Mouse (Mus musculus) hindbrain, embryonic 11.5 days (tissue): ENCODE results near the gene Chrna4. TPM values are rescaled to one million over a fixed set of nuclear protein-coding genes. Genes with fewer than 3 reads are reported as not detected.

Experiments
- ATAC-seq: fragments of 200-750 bp; cut with Nextera tagmentation; 2 replicates; pipeline ENCODE4 v1.8.0; 2017; ENCODE audit warnings: mild to moderate bottlenecking, moderate TSS enrichment, moderate library complexity; ENCODE audit not compliant: low FRiP score
- DNase-seq: peaks from one replicate; pipeline ENCODE4 v3.0.0-alpha.2; 2015; ENCODE audit warnings: low spot score
- H3K27ac ChIP-seq: fragments of 300-500 bp; sonication (generic); 2 replicates; pipeline ENCODE4 v1.5.1; 2014; ENCODE audit warnings: mild to moderate bottlenecking, low read depth, low read length
- H3K27me3 ChIP-seq: fragments of 300-500 bp; sonication (generic); 2 replicates; pipeline ENCODE4 v1.6.1; 2014; ENCODE audit warnings: mild to moderate bottlenecking, low read length, moderate library complexity, mixed read lengths; ENCODE audit not compliant: control insufficient read depth, insufficient read depth
- H3K36me3 ChIP-seq: fragments of 300-500 bp; sonication (generic); 2 replicates; pipeline ENCODE4 v1.6.1; 2014; ENCODE audit warnings: mild to moderate bottlenecking, low read length, moderate library complexity, mixed read lengths; ENCODE audit not compliant: control insufficient read depth, insufficient read depth
- H3K4me1 ChIP-seq: fragments of 300-500 bp; sonication (generic); replicated peaks from 2 replicates; pipeline ENCODE4 v1.6.1; 2014; ENCODE audit warnings: low read length, mixed read lengths; ENCODE audit not compliant: control insufficient read depth, insufficient read depth
- H3K4me2 ChIP-seq: fragments of 300-500 bp; sonication (generic); replicated peaks from 2 replicates; pipeline ENCODE4 v1.6.1; 2014; ENCODE audit warnings: mild to moderate bottlenecking, low read depth, low read length
- H3K4me3 ChIP-seq: fragments of 300-500 bp; sonication (generic); 2 replicates; pipeline ENCODE4 v1.5.1; 2014; ENCODE audit warnings: low read depth, low read length
- H3K9ac ChIP-seq: fragments of 300-500 bp; sonication (generic); 2 replicates; pipeline ENCODE4 v1.6.1; 2014; ENCODE audit warnings: low read depth, low read length
- H3K9me3 ChIP-seq: fragments of 300-500 bp; sonication (generic); 2 replicates; pipeline ENCODE4 v1.6.1; 2016; ENCODE audit warnings: low read length; ENCODE audit not compliant: control insufficient read depth
- WGBS: fragments of 180-500 bp; shearing (Covaris S2); extraction: QIAGEN DNeasy Blood & Tissue Kit; methylation state at CpG from one replicate; pipeline ENCODE4 v1.1.7; 2014; 5-methylcytosine and 5-hydroxymethylcytosine counted together
- polyA plus RNA-seq: library from polyadenylated mRNA; unstranded; fragments of >200 nt; fragmentation: Nextera tagmentation; extraction: Ambion mirVana; gene quantifications from 2 replicates; pipeline ENCODE4 v1.2.1, GENCODE M21; 2014

Chrna4 gene
- polyA plus RNA-seq, 1 experiment from 2014 or later: 54.1 TPM

DNA sequence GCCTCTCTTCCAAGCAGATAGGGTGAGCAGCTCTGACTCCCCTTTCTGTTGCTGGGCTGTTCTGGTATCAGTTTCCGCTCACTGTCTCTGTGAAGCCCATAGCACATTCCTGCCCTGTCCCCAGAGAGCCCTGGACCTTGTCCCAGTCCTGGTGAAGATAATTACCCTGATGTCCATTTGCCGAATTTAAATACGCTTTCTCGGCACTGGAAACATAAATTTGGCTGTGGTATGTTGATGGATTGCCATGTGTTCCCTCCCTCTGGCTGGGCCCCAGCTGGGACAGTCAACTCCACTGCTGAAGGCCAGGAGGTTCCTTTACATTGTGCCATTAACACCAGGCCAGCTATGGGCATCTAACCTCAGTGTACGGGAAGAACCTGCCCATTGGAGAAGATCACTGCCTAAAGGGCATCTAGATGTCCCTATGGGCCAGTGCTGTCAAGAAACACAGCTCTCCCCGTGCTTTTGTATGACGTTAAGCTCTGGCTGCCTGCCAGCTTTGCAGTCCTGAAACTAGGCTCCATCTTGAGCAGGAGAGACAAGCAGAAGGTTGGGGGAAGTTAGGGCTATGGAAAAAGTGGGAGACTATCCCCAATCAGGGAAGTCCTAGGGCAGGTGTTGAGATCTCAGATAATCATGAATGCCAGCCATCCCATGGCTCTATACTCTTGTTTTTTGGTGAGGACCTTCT lies 5.1 kb upstream of the Chrna4 start:
- no peak overlapping the region for H3K4me3 ChIP-seq
- H3K9me3 ChIP-seq: no peaks in the 10 kb centered on the region
- no peak overlapping the region for H3K9ac ChIP-seq
- H3K27me3 ChIP-seq: no peaks in the 10 kb centered on the region
- 69% methylated on average over 7 of the region's 7 CpGs for WGBS
- no peak overlapping the region for H3K27ac ChIP-seq
- no peak for DNase-seq
- ATAC-seq: no peak
- no peak overlapping the region for H3K4me2 ChIP-seq
- no peaks in the 10 kb centered on the region for H3K36me3 ChIP-seq
- H3K4me1 ChIP-seq: no peaks in the 10 kb centered on the region; the same call in 1 of the 2 replicates

DNA sequence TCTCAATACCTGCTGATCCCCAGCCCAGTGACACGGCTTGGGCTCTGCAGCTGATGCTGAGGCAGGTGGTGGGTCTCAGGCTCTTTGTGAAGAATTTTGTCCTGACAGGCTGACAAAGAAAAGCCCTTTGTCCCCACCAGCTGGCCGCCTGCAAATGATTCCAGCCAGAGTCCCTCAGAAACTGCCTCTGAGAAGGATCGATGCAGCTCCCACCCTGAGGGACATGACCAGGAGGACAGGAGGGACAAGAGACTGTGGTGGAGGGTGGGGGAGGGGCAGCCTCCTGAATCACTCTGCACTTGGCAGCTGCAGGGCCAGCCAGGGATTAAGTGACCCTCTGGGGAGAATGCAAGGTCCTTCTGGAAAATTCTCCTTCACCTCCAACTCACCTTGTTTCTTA lies 655 bp upstream of the Chrna4 start:
- ATAC-seq (peak; percentile 69), DNase-seq (peak; percentile 66)
- 2% methylated on average over 3 of the region's 3 CpGs for WGBS
- Histone ChIP-seq H3K27ac (peak overlapping the region; percentile 8), H3K4me1 (peaks cover 11% of the 10 kb centered on the region), H3K9me3 (no peaks in the 10 kb centered on the region), H3K36me3 (no peaks in the 10 kb centered on the region), H3K27me3 (peaks cover 4% of the 10 kb centered on the region; the same call in 1 of the 2 replicates), H3K9ac (no peak overlapping the region), H3K4me2 (no peak overlapping the region), H3K4me3 (no peak overlapping the region)

DNA sequence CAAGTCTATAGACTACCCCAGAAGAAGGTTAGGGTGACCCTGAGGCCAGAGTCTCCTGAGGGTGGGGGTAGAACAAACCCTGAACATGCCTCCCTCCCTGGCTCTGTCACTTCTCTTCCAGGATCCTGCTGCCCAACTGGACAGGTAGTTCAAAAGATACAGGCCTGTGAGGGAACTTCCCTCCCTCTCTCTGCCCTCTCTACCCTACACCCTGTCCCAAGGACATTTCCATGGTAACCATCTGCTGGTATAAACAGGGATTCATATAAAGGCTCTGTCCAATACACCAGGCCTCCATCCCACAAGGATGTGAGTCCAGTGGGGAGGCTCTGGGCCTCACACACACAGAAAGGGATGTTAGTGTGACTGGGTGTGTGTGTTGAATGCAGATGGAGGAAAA lies 970 bp downstream of the Chrna4 start:
- H3K27me3 ChIP-seq: peaks cover 4% of the 10 kb centered on the region; the same call in 1 of the 2 replicates
- H3K9me3 ChIP-seq: no peaks in the 10 kb centered on the region
- peak; percentile 39 for ATAC-seq
- no peaks in the 10 kb centered on the region for H3K36me3 ChIP-seq
- H3K4me3 ChIP-seq: no peak overlapping the region
- H3K4me2 ChIP-seq: no peak overlapping the region
- H3K27ac ChIP-seq: peak overlapping the region; percentile 8
- no peak overlapping the region for H3K9ac ChIP-seq
- no peak for DNase-seq
- H3K4me1 ChIP-seq: peaks cover 14% of the 10 kb centered on the region

DNA sequence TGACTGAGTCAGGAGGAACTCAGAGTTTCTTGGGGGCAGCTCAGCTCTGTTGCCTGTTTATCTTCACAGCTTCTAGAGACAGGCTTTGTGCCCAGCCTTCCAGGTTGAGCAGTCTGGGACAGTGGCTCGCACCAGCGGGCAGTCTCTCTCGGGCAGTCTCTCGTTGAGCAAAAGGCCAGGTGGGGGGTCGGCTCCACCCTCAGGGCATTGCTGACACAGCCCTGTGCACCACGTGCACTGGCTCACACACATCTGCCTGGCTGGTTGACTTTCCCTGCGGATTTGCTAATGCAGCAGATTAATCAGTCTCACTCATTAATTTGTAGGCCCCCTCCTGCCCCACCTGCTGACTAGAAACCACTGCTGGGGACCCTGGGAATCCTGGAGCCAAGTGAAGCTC lies 1.4 kb downstream of the Chrna4 start:
- peak; percentile 43 for DNase-seq
- 0 out of 2 replicates have a peak, but pooled peaks have one; percentile 24 for ATAC-seq
- Histone ChIP-seq H3K9ac (no peak overlapping the region), H3K9me3 (no peaks in the 10 kb centered on the region), H3K4me2 (no peak overlapping the region), H3K36me3 (no peaks in the 10 kb centered on the region), H3K4me1 (peaks cover 16% of the 10 kb centered on the region), H3K4me3 (no peak overlapping the region), H3K27ac (peak overlapping the region; percentile 8; the same call in 1 of the 2 replicates), H3K27me3 (peaks cover 4% of the 10 kb centered on the region; the same call in 1 of the 2 replicates)
- WGBS: 2% methylated on average over 7 of the region's 7 CpGs

DNA sequence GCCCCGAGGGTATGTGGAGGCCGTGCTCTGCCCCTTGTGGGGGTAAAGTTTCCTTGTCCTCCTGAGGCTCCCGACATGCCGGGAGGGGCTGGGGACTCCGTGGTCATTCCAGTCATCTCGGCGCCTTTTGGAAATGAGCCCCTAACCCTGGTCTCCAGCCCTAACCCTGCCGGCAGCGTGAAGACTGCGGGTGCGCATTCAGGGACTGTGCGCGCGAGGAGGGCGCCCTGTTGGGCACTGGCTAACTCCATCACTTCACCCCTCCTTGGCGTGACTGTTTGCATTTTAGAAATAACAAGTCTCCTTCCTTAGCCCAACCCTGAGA lies 4.0 kb downstream of the Chrna4 start:
- ATAC-seq (no peak; the same call in none of the 2 replicates), DNase-seq (no peak)
- Histone ChIP-seq H3K9me3 (no peaks in the 10 kb centered on the region), H3K9ac (peak overlapping the region; percentile 77), H3K36me3 (no peaks in the 10 kb centered on the region), H3K4me2 (peak overlapping the region; percentile 95), H3K27ac (no peak overlapping the region; the same call in 1 of the 2 replicates), H3K4me1 (peaks cover 16% of the 10 kb centered on the region), H3K27me3 (peaks cover 4% of the 10 kb centered on the region; the same call in 1 of the 2 replicates), H3K4me3 (peak overlapping the region; percentile 61)
- WGBS: under 1% methylated on average over 16 of the region's 16 CpGs

DNA sequence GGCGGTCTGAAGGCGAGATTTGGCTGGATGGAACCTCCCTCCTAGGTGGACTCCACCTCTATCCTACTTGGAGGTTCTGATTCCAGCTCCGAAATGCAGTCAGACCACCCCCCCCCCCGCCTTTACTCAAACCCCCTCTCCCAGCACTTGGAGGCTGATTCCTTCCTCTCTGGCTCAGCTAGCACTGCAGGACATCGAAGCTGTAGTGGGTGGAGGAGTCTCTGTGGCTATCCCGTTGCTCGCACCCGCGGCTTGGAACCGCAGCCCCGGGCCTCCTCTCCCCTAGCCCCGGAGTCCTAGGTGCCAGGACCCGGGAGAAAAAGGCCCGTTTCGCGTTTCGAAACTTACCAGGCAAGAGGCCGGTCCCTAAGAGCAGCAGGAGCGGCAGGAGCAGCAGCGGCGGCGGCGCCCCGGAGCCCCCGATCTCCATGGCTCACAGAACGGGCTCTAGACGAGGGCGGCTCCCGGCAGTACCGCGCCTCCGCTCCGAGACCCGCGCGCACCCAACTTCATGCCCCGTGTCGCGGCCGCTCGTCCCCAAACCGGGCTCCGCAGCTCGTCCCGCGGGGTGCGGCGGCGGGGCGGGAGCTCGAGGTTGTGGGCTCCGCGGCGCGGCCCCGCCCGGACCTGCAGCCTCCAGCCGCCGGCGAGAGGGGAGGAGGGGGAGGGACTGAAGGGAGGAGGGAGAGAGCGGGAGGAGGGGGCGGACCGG lies 4.5 kb downstream of the Chrna4 start:
- H3K4me2 ChIP-seq: peak overlapping the region; percentile 95
- no peaks in the 10 kb centered on the region for H3K9me3 ChIP-seq
- peak overlapping the region; percentile 77 for H3K9ac ChIP-seq
- H3K4me3 ChIP-seq: peak overlapping the region; percentile 61
- 1% methylated on average over 39 of the region's 63 CpGs for WGBS
- H3K27ac ChIP-seq: peak overlapping the region; percentile 19; the same call in 1 of the 2 replicates
- H3K36me3 ChIP-seq: no peaks in the 10 kb centered on the region
- DNase-seq: peak; percentile 77
- peaks cover 16% of the 10 kb centered on the region for H3K4me1 ChIP-seq
- peak; percentile 31 for ATAC-seq
- H3K27me3 ChIP-seq: peaks cover 4% of the 10 kb centered on the region; the same call in 1 of the 2 replicates

DNA sequence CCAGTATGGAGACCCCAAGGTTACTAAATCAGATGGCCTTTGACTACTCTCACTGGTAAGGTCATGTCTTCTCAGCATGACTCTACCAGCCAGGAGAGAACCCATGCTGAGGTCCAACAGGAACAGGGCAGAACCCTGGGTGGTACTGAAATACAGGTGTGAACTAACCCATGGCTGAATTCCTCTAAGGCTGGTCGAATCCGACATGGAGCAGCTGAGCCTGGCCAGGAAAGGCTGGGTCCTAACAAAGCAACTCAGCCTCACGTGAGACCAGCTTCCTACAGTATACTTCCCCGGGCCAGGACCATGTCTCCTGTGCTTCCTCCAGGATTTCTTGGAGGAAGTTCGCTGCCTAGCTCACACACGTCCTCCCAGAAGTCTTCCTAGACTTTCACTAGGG lies 6.8 kb downstream of the Chrna4 start:
- no peaks in the 10 kb centered on the region for H3K9me3 ChIP-seq
- H3K27ac ChIP-seq: no peak overlapping the region
- ATAC-seq: no peak
- no peak overlapping the region for H3K9ac ChIP-seq
- peaks cover 4% of the 10 kb centered on the region; the same call in 1 of the 2 replicates for H3K27me3 ChIP-seq
- 80% methylated on average over 6 of the region's 6 CpGs for WGBS
- H3K4me1 ChIP-seq: peaks cover 8% of the 10 kb centered on the region; the same call in 1 of the 2 replicates
- no peaks in the 10 kb centered on the region for H3K36me3 ChIP-seq
- H3K4me3 ChIP-seq: no peak overlapping the region
- no peak overlapping the region for H3K4me2 ChIP-seq
- no peak for DNase-seq

DNA sequence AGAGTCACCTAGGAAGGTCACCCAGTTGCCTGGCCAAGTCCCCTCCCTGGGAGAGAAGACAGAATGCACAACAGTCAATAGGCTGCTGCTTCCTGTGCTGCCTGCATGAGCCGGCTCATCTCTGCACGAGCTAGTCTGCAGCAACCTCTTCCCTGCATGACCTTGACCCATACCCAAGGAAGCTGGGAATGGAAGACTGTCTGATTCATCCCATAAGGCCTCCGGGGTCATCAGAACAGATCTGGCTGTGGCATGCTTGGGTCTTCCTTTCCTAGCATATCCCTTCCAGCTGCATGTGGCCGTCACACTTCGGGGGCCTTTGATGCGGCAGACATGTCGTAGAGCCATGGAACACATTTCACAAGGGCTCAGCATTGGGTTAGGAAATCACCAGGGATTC lies 8.2 kb downstream of the Chrna4 start:
- Histone ChIP-seq H3K36me3 (no peaks in the 10 kb centered on the region), H3K4me1 (peaks cover 8% of the 10 kb centered on the region; the same call in 1 of the 2 replicates), H3K27ac (no peak overlapping the region), H3K9ac (no peak overlapping the region), H3K4me3 (no peak overlapping the region), H3K27me3 (peaks cover 4% of the 10 kb centered on the region; the same call in 1 of the 2 replicates), H3K4me2 (no peak overlapping the region), H3K9me3 (no peaks in the 10 kb centered on the region)
- DNase-seq: no peak
- no peak for ATAC-seq
- 79% methylated on average over 7 of the region's 7 CpGs for WGBS
